Mouse (Mus musculus): ENCODE measurements around the gene Adarb2. TPM values are rescaled to one million over a fixed set of nuclear protein-coding genes. Genes with fewer than 3 reads are reported as not detected.

Adarb2 gene
- polyA plus RNA-seq, 1 experiment, result not detected

DNA sequence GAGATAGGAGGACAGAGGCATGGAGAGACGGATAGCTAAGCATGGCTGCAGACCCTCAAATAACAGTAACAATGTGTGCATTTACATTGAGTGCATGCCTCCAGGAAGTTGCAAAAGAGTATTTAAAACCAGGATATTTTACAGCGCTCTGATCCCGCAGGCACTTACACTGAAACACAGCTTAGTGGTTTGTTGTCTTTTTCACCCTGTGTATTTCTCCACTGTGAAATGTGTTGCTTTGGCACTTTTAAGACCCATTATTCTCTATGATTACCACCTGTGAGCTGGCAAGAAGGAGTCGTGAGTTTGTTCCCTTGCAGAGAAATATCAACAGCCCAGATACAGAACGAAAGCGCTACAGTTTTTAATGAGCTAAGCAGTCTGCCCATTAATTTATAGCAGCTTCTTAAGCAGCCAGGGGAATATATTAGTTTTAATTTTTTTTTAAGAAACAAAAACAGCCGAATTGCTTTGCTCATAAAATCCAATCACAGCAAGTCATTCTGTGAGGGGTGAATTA lies 167.3 kb downstream of the Adarb2 start:
- H3K4me1 ChIP-seq (ENCODE audit: control insufficient read depth, insufficient read depth, insufficient read length, low read length), result no peaks in the 10 kb centered on the region
- no peaks in the 10 kb centered on the region for H3K36me3 ChIP-seq (ENCODE audit: control insufficient read depth, insufficient read depth, low read length)
- H3K4me3 ChIP-seq (ENCODE audit: low read depth, low read length), result no peak overlapping the region
- TF ChIP-seq CTCF (IDR thresholded peaks at IDR 0.05; ENCODE audit: extremely low read depth, insufficient read length, insufficient replicate concordance, low read depth, low read length) (no peak), POLR2A (IDR thresholded peaks at IDR 0.05; ENCODE audit: low read depth, low read length) (no peak)
- H3K27me3 ChIP-seq (ENCODE audit: control insufficient read depth, insufficient read depth, low read length), result no peaks in the 10 kb centered on the region
- no peak overlapping the region for H3K27ac ChIP-seq (ENCODE audit: insufficient read depth, low read depth, low read length)
- WGBS, result 84% methylated on average over 7 of the region's 7 CpGs

DNA sequence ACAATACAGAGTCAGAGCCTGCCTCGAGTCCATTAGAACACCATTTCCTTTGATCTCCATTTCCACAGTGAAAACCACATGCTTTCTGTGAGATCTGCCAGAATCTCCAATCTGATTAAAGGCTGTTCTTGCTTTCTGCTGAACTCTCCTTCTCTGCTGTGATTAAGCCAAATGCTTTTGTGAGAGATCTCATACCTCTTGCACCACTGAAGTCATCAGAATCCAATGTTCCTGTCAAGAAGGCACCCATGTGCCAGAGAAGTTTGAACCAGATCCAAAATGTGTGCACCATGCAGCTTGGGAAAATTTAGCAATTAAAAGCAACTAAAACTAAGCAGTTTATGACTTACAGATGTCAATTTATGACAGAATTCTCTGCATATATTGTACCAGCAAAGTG lies 185.9 kb downstream of the Adarb2 start:
- 37% methylated on average over 1 of the region's 1 CpGs for WGBS
- Histone ChIP-seq H3K36me3 (ENCODE audit: control insufficient read depth, insufficient read depth, low read length) (no peaks in the 10 kb centered on the region), H3K27ac (ENCODE audit: insufficient read depth, low read depth, low read length) (no peak overlapping the region), H3K4me3 (ENCODE audit: low read depth, low read length) (no peak overlapping the region), H3K4me1 (ENCODE audit: control insufficient read depth, insufficient read depth, insufficient read length, low read length) (no peaks in the 10 kb centered on the region), H3K27me3 (ENCODE audit: control insufficient read depth, insufficient read depth, low read length) (no peaks in the 10 kb centered on the region)
- no peak for TF ChIP-seq CTCF (IDR thresholded peaks at IDR 0.05; ENCODE audit: extremely low read depth, insufficient read length, insufficient replicate concordance, low read depth, low read length)
- TF ChIP-seq POLR2A (IDR thresholded peaks at IDR 0.05; ENCODE audit: low read depth, low read length), result no peak

DNA sequence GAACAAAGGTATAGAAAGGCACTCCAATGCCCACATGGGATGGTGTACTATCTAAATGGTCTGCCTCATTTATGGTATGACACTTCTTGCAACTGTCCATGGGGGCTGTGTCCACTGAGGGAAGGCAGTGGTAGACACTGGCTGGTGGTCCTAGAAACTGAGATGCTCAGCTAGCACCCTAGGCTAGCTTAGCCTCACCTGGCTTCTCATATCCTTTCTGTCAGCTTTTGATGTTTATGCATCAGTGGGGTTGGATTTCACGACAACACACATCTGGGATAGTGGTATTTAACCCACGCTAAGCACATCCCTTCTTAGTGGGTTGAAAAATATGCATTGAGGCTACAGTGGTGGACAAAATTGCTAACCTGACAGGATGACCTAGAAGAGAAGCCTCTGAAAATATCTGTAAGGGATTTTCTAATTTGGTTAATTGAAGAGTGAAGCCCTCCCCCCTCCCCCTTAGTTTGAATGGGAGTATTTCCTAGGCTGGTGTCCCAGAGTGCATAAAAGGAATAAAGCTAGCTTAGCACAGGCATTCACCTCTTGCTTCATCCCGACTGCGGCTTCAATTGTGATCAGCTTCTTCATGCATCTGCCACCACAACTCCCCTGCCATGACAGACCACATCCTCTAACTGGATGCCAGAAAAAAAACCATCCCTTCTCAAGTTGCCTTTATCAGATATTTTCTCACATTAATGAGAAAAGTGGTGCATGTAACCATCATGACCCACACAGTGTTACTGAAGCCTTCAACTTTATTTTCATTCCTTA lies 197.8 kb downstream of the Adarb2 start:
- H3K36me3 ChIP-seq (ENCODE audit: control insufficient read depth, insufficient read depth, low read length), result no peaks in the 10 kb centered on the region
- TF ChIP-seq CTCF (IDR thresholded peaks at IDR 0.05; ENCODE audit: extremely low read depth, insufficient read length, insufficient replicate concordance, low read depth, low read length), result no peak
- TF ChIP-seq POLR2A (IDR thresholded peaks at IDR 0.05; ENCODE audit: low read depth, low read length), result no peak
- no peaks in the 10 kb centered on the region for H3K4me1 ChIP-seq (ENCODE audit: control insufficient read depth, insufficient read depth, insufficient read length, low read length)
- 85% methylated on average over 4 of the region's 4 CpGs for WGBS
- no peak overlapping the region for H3K27ac ChIP-seq (ENCODE audit: insufficient read depth, low read depth, low read length)
- H3K27me3 ChIP-seq (ENCODE audit: control insufficient read depth, insufficient read depth, low read length), result no peaks in the 10 kb centered on the region
- no peak overlapping the region for H3K4me3 ChIP-seq (ENCODE audit: low read depth, low read length)

DNA sequence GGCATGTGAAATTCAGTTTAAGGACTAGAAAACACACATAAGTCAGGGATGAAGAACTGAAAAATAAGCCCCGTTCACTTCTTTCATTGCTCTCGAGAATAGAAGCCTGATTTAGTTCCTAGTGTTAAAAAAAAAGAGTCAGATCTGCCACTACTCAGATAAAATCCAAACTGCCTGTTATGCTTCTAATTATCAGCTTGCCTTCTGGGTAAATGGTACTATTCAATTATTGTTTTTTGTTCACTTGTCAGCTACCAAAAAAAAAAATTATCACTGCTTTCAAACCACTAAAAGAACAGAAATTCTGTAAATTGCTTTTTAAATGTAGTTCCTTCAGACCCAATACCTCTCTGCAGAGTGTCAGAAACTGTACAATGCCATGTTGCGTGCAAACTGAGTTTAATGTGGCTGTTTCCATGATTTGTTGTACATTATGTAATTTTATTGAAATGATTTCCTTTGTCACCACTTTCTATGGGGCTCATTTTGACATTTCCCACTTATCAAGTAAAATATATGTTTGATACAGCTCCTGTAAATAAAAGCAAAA lies 199.7 kb downstream of the Adarb2 start:
- Histone ChIP-seq H3K4me1 (ENCODE audit: control insufficient read depth, insufficient read depth, insufficient read length, low read length) (no peaks in the 10 kb centered on the region), H3K4me3 (ENCODE audit: low read depth, low read length) (no peak overlapping the region)
- 85% methylated on average over 3 of the region's 3 CpGs for WGBS

DNA sequence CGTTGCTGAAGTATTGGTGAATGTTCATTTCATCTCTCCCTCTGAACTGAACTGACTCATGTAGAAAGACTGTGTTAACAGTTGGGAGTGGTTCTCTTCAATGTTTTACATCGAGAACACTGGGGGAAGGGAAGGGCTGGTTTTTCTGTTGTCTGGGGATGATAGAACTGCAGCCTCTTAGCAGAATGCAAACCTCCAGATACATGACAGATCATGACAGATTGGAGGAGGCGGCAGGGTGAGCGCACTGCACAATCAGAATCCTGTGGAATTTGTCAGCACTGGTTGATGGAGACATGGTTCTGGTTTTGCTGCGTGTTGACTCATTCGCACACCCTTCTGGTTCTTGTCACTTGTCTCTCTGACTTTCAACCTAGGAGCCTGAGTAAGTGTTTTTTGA lies 203.4 kb downstream of the Adarb2 start:
- Histone ChIP-seq H3K4me1 (ENCODE audit: control insufficient read depth, insufficient read depth, insufficient read length, low read length) (no peaks in the 10 kb centered on the region), H3K27me3 (ENCODE audit: control insufficient read depth, insufficient read depth, low read length) (no peaks in the 10 kb centered on the region), H3K4me3 (ENCODE audit: low read depth, low read length) (no peak overlapping the region), H3K27ac (ENCODE audit: insufficient read depth, low read depth, low read length) (no peak overlapping the region), H3K36me3 (ENCODE audit: control insufficient read depth, insufficient read depth, low read length) (no peaks in the 10 kb centered on the region)
- TF ChIP-seq CTCF (IDR thresholded peaks at IDR 0.05; ENCODE audit: extremely low read depth, insufficient read length, insufficient replicate concordance, low read depth, low read length), result no peak
- TF ChIP-seq POLR2A (IDR thresholded peaks at IDR 0.05; ENCODE audit: low read depth, low read length), result no peak
- 42% methylated on average over 6 of the region's 6 CpGs for WGBS

More for the DNA sequence above, 199.7 kb downstream of the Adarb2 start:
- no peaks in the 10 kb centered on the region for H3K36me3 ChIP-seq (ENCODE audit: control insufficient read depth, insufficient read depth, low read length)
- no peak overlapping the region for H3K27ac ChIP-seq (ENCODE audit: insufficient read depth, low read depth, low read length)
- TF ChIP-seq CTCF (IDR thresholded peaks at IDR 0.05; ENCODE audit: extremely low read depth, insufficient read length, insufficient replicate concordance, low read depth, low read length) (no peak), POLR2A (IDR thresholded peaks at IDR 0.05; ENCODE audit: low read depth, low read length) (no peak)
- H3K27me3 ChIP-seq (ENCODE audit: control insufficient read depth, insufficient read depth, low read length), result no peaks in the 10 kb centered on the region

DNA sequence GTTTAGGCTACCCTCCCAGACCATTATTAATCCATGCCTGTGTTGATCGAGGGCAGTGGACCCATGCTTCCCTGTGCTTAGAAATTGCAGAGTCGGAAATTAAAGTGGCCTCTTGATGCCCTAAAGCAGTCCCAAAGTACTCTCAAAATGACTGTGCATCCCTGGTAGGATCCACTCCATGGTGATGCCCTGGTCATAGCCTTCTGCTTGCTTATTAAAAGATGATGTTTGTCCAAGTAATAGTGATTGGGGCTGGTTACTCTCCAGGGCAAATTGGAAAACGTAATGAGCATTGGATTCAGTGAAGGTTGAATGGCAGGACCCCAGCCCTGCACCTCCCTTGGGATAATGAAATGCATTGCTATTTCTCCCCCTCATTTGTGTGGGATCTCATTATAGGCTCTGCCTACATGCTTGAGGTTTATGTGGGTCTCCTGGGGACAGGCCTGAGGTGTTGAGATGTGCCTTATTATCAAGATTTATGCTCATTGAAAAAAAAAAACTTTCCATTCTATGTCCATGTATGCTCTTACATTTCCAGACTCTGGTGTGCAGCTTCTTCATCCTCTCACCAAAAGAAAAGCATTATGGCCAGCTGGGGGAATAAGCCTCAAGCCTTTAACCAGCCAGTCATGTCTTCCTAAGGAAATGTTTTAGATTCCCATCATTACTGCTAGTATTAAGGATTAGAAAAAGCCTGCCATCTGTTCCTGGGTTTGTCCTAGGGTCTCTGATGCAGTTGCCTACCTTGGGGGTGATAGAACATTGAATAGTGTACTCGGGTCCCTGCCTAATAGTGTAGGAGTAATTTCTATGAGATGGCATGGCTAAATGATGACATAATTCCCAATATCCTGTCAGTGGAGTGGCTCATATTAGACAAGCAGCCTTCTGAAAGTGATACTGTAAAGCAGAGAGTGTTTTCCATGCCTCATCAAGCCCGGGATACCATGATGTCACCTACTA lies 208.0 kb downstream of the Adarb2 start:
- Histone ChIP-seq H3K36me3 (ENCODE audit: control insufficient read depth, insufficient read depth, low read length) (no peaks in the 10 kb centered on the region), H3K27ac (ENCODE audit: insufficient read depth, low read depth, low read length) (no peak overlapping the region), H3K27me3 (ENCODE audit: control insufficient read depth, insufficient read depth, low read length) (no peaks in the 10 kb centered on the region), H3K4me3 (ENCODE audit: low read depth, low read length) (no peak overlapping the region), H3K4me1 (ENCODE audit: control insufficient read depth, insufficient read depth, insufficient read length, low read length) (no peaks in the 10 kb centered on the region)
- TF ChIP-seq POLR2A (IDR thresholded peaks at IDR 0.05; ENCODE audit: low read depth, low read length) (no peak), CTCF (IDR thresholded peaks at IDR 0.05; ENCODE audit: extremely low read depth, insufficient read length, insufficient replicate concordance, low read depth, low read length) (no peak)
- 73% methylated on average over 5 of the region's 5 CpGs for WGBS
